Mouse (Mus musculus) liver, embryonic 13.5 days (tissue): ENCODE results near the gene Cdh1. TPM values are rescaled to one million over a fixed set of nuclear protein-coding genes. Genes with fewer than 3 reads are reported as not detected.

Experiments used
- ATAC-seq: fragments of 200-750 bp; cut with Nextera tagmentation; 2 replicates; pipeline ENCODE4 v1.8.0; 2017; ENCODE audit warnings: low read depth, mild to moderate bottlenecking, moderate number of reproducible peaks, moderate library complexity
- DNase-seq: peaks from one replicate; pipeline ENCODE4 v3.0.0; 2022
- H3K27ac ChIP-seq: fragments of 300-500 bp; sonication (generic); 2 replicates; pipeline ENCODE4 v1.5.1; 2015; ENCODE audit warnings: moderate library complexity, mild to moderate bottlenecking, inconsistent platforms
- H3K27me3 ChIP-seq: fragments of 300-500 bp; sonication (generic); 2 replicates; pipeline ENCODE4 v1.6.1; 2015; ENCODE audit warnings: mild to moderate bottlenecking, inconsistent platforms
- H3K36me3 ChIP-seq: fragments of 300-500 bp; sonication (generic); 2 replicates; pipeline ENCODE4 v1.6.1; 2015; ENCODE audit warnings: mild to moderate bottlenecking, inconsistent platforms
- H3K4me1 ChIP-seq: fragments of 300-500 bp; sonication (generic); replicated peaks from 2 replicates; pipeline ENCODE4 v1.6.1; 2015; ENCODE audit warnings: inconsistent platforms
- H3K4me2 ChIP-seq: fragments of 300-500 bp; sonication (generic); 2 replicates; pipeline ENCODE4 v1.6.1; 2015; ENCODE audit warnings: inconsistent platforms, mild to moderate bottlenecking, moderate library complexity
- H3K4me3 ChIP-seq: fragments of 300-500 bp; sonication (generic); replicated peaks from 2 replicates; pipeline ENCODE4 v1.5.1; 2015; ENCODE audit warnings: mild to moderate bottlenecking, inconsistent platforms
- H3K9ac ChIP-seq: fragments of 300-500 bp; sonication (generic); 2 replicates; pipeline ENCODE4 v1.6.1; 2015; ENCODE audit warnings: mild to moderate bottlenecking, inconsistent platforms
- H3K9me3 ChIP-seq: fragments of 300-500 bp; sonication (generic); replicated peaks from 2 replicates; pipeline ENCODE4 v1.6.1; 2016; ENCODE audit warnings: inconsistent platforms
- WGBS: fragments of 180-500 bp; shearing (Covaris S2); methylation state at CpG from one replicate; pipeline ENCODE4 v1.1.7; 2015; ENCODE audit not compliant: insufficient replicate concordance; 5-methylcytosine and 5-hydroxymethylcytosine counted together
- polyA plus RNA-seq: library from polyadenylated mRNA; unstranded; fragments of >200 nt; fragmentation: Nextera tagmentation; extraction: Ambion mirVana; gene quantifications from 2 replicates; pipeline ENCODE4 v1.2.1, GENCODE M21; 2015

The Cdh1 gene
- polyA plus RNA-seq, 1 experiment from 2014 or later, result 12.1 TPM

DNA sequence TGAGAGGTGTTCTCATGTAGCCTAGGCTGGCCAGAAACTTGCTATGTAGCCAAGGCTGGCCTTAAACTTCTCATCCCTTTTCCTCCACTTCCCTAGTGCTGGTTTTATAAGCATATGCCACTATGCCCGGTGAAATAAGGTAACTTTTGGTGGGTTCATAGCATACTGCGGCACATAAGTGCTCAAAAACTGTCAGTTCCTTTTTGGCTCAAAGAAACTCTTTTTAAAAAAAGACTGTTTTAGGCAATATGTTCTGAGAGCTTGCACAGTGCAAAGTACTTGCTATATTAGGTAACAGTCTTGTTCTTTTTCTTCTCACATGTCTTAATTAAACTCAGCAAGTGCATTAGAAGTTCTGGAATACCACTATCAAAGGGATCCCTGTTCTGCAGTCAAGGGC, 106.9 kb downstream of the Cdh1 start:
- H3K9ac ChIP-seq, result no peak overlapping the region
- no peak for DNase-seq
- no peak overlapping the region for H3K27ac ChIP-seq
- H3K4me1 ChIP-seq, result no peaks in the 10 kb centered on the region
- no peak overlapping the region for H3K4me2 ChIP-seq
- no peak overlapping the region for H3K4me3 ChIP-seq
- H3K9me3 ChIP-seq, result no peaks in the 10 kb centered on the region
- no peaks in the 10 kb centered on the region for H3K36me3 ChIP-seq
- H3K27me3 ChIP-seq, result no peaks in the 10 kb centered on the region
- ATAC-seq, result no peak
- 82% methylated on average over 2 of the region's 2 CpGs for WGBS

DNA sequence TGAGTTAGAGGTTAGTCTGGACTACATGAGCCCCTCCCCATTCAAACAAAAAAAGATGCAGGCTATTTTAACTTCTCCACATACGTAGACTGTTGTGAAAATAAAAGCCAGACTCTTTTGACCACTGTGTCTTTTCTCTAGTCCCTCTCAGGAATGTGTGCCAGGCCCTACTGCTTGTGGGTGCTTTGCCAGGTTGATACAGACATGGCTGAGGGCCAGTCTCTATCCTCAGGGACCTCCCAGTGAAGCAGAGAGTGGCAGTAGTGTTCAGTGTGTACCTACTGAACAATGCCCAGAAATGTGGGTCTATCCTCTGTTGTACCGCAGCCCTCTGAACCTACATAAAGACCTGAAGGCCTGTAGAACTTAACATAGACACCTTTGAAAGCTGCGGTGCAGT, 109.3 kb downstream of the Cdh1 start:
- Histone ChIP-seq H3K4me3 (no peak overlapping the region), H3K4me2 (no peak overlapping the region), H3K9ac (no peak overlapping the region), H3K4me1 (no peaks in the 10 kb centered on the region), H3K9me3 (no peaks in the 10 kb centered on the region), H3K36me3 (no peaks in the 10 kb centered on the region), H3K27ac (no peak overlapping the region), H3K27me3 (no peaks in the 10 kb centered on the region)
- DNase-seq (no peak), ATAC-seq (no peak)
- WGBS, result 79% methylated on average over 3 of the region's 3 CpGs

DNA sequence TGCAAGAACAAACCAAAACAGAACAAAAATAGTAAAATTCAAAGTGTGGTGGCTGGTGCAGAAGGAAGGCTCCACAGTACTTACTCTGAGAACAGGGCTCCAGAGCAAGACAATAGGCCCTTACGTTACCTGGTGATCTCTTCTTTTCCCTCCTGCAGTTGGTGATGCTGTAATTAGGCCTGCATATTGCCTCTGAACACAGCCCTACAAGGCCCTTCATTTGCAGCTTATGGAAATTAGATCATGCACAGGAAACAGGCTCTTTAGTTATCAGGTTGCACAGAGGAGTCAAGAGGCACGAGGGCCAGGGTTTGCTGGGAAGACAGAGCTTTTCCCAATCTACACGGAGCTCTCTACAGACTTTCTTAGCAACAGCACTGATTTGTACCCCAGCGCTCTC, 111.1 kb downstream of the Cdh1 start:
- no peak for DNase-seq
- H3K27ac ChIP-seq, result no peak overlapping the region

DNA sequence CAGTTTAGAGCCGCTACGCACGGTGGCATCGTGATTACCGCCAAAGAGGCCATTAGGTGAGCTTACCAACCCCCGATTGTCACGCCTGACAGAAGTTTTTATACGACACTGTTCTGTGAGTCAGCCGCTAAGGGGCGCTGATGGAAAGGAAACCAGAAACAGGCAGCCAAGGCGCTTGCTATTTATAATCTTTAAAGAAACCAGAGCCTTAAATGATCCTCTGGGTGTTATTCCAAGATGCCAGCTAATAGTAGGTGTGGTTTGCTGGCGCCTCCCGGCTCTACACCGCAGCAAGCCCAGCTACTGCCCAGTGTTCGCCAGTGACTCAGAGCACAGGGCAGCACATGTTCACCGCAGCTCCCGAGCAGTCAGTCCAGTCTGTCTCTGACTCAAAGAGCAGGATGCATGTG, 114.9 kb downstream of the Cdh1 start:
- 34% methylated on average over 17 of the region's 17 CpGs for WGBS
- peaks cover 12% of the 10 kb centered on the region for H3K36me3 ChIP-seq
- H3K9ac ChIP-seq, result no peak overlapping the region
- no peak overlapping the region for H3K4me2 ChIP-seq
- H3K27me3 ChIP-seq, result no peaks in the 10 kb centered on the region
- H3K4me3 ChIP-seq, result no peak overlapping the region
- no peak overlapping the region for H3K27ac ChIP-seq
- H3K4me1 ChIP-seq, result 0 out of 2 replicates have a peak, but pooled peaks cover 3% of the 10 kb centered on the region
- ATAC-seq, result no peak
- H3K9me3 ChIP-seq, result no peaks in the 10 kb centered on the region
- DNase-seq, result peak; percentile 21

More for the DNA sequence above, 111.1 kb downstream of the Cdh1 start:
- no peak overlapping the region for H3K9ac ChIP-seq
- H3K4me2 ChIP-seq, result no peak overlapping the region
- H3K4me1 ChIP-seq, result 0 out of 2 replicates have a peak, but pooled peaks cover 3% of the 10 kb centered on the region
- no peak overlapping the region for H3K4me3 ChIP-seq
- peaks cover 3% of the 10 kb centered on the region; the same call in 1 of the 2 replicates for H3K36me3 ChIP-seq
- H3K27me3 ChIP-seq, result no peaks in the 10 kb centered on the region
- no peaks in the 10 kb centered on the region for H3K9me3 ChIP-seq
- no peak for ATAC-seq
- 59% methylated on average over 4 of the region's 4 CpGs for WGBS

Other genes with a start within 250 kb of the Cdh1 start
- gene Zfp90, start 188.0 kb upstream of the Cdh1 start, polyA plus RNA-seq, result 2.6 and 3.0 TPM in 2 replicates
- not detected in 2 replicates for gene 6030452D12Rik, start 102.8 kb upstream of the Cdh1 start, polyA plus RNA-seq
- 2.5 and 2.8 TPM in 2 replicates for gene Cdh3, start 92.5 kb upstream of the Cdh1 start, polyA plus RNA-seq
- gene Gm10073, start 29.9 kb upstream of the Cdh1 start, polyA plus RNA-seq, result 12.0 and 12.4 TPM in 2 replicates
- gene Tango6, start 79.7 kb downstream of the Cdh1 start, polyA plus RNA-seq, result 3.8 and 4.5 TPM in 2 replicates